Mouse (Mus musculus) embryonic facial prominence, embryonic 13.5 days (tissue): ENCODE measurements at regions not wholly inside any gene's neighbourhood (a gene's known extent, or its start where the extent isn't known, plus 50 kb on each side); places are given as distances from the start of the nearest gene placed in this dataset.

Experiments
- ATAC-seq: fragments of 200-750 bp; cut with Nextera tagmentation; 2 replicates; pipeline ENCODE4 v1.8.0; 2017; ENCODE audit warnings: low read depth; ENCODE audit not compliant: insufficient number of reproducible peaks, insufficient read depth, low FRiP score, low TSS enrichment
- H3K27ac ChIP-seq: fragments of 300-500 bp; sonication (generic); 2 replicates; pipeline ENCODE4 v1.5.1; 2015; ENCODE audit warnings: moderate library complexity, mild to moderate bottlenecking, inconsistent platforms
- H3K27me3 ChIP-seq: fragments of 300-500 bp; sonication (generic); 2 replicates; pipeline ENCODE4 v1.6.1; 2015; ENCODE audit warnings: mild to moderate bottlenecking, inconsistent platforms
- H3K36me3 ChIP-seq: fragments of 300-500 bp; sonication (generic); 2 replicates; pipeline ENCODE4 v1.6.1; 2015; ENCODE audit warnings: mild to moderate bottlenecking, inconsistent platforms
- H3K4me1 ChIP-seq: fragments of 300-500 bp; sonication (generic); 2 replicates; pipeline ENCODE4 v1.6.1; 2015; ENCODE audit warnings: inconsistent platforms
- H3K4me2 ChIP-seq: fragments of 300-500 bp; sonication (generic); 2 replicates; pipeline ENCODE4 v1.6.1; 2015; ENCODE audit warnings: moderate library complexity, mild to moderate bottlenecking, inconsistent platforms
- H3K4me3 ChIP-seq: fragments of 300-500 bp; sonication (generic); 2 replicates; pipeline ENCODE4 v1.5.1; 2015; ENCODE audit warnings: mild to moderate bottlenecking, inconsistent platforms
- H3K9ac ChIP-seq: fragments of 300-500 bp; sonication (generic); 2 replicates; pipeline ENCODE4 v1.6.1; 2015; ENCODE audit warnings: mild to moderate bottlenecking, inconsistent platforms
- H3K9me3 ChIP-seq: fragments of 300-500 bp; sonication (generic); 2 replicates; pipeline ENCODE4 v1.6.1; 2016; ENCODE audit warnings: inconsistent platforms
- WGBS: fragments of 180-500 bp; shearing (Covaris S2); methylation state at CpG from one replicate; pipeline ENCODE4 v1.1.7; 2015; ENCODE audit warnings: mixed read lengths; 5-methylcytosine and 5-hydroxymethylcytosine counted together

DNA sequence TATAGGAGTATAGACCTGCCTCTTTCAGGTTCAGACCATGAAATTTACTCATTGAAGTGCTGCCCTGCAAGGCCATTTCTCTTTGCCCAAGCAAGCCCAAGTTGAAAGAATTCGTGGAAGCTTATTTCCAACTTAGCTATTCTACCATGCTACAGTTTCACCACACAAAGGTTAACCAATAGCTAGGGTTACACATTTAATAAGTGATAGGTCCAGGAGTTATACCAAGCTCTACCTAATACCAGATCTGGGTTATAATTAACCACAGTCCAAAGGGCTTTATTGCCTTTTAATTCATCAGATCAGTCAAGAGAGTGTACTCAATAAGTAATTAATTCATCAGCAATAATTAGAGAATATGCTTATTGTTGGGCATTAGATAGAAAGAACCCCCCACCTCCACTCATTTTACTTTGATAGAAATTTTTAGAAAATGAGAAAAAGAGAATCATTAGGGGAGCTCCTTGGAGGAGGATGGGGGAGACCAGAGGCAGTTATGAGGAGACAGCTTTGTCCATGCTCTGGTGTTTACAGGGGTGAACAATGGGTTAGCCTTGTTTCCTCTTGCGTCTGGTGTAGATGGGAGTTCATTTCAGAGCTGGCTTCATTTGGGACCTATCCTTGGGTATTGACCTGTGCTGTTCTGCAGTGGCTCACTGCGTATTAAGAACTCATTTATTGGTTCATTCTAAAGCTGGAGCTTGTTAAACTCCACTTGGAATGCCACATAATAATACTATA lies 177.8 kb upstream of the Tet2 start:
- no peaks in the 10 kb centered on the region for H3K36me3 ChIP-seq
- H3K27ac ChIP-seq = no peak overlapping the region
- H3K27me3 ChIP-seq = no peaks in the 10 kb centered on the region
- no peak for ATAC-seq
- no peaks in the 10 kb centered on the region for H3K4me1 ChIP-seq
- no peak overlapping the region for H3K4me3 ChIP-seq
- no peaks in the 10 kb centered on the region for H3K9me3 ChIP-seq
- no peak overlapping the region for H3K4me2 ChIP-seq
- H3K9ac ChIP-seq = no peak overlapping the region
- WGBS = 81% methylated on average over 3 of the region's 3 CpGs

DNA sequence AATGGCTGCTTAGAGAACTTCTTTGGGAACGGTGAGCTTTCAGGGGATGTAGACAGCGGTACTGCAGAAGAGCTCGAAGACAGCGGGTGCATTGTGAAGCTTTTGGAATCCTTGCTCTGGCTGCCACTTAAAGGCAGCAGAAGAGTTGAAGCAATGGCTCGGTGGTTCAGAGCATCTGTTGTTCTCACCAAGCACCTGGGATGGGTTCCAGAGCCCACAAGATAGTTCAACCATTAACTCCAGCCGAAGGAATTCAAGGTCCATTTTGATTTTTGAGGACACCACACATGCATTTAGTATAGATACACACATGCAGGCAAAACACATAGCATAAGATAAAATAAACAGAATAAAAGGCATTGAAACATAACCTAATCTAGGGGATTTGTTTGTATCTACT lies 181.9 kb upstream of the Tet2 start:
- no peaks in the 10 kb centered on the region for H3K27me3 ChIP-seq
- 85% methylated on average over 6 of the region's 6 CpGs for WGBS
- no peak overlapping the region for H3K4me3 ChIP-seq
- no peaks in the 10 kb centered on the region for H3K4me1 ChIP-seq
- H3K9me3 ChIP-seq = no peaks in the 10 kb centered on the region
- no peak overlapping the region for H3K27ac ChIP-seq
- H3K9ac ChIP-seq = no peak overlapping the region
- no peaks in the 10 kb centered on the region for H3K36me3 ChIP-seq
- no peak for ATAC-seq
- no peak overlapping the region for H3K4me2 ChIP-seq

DNA sequence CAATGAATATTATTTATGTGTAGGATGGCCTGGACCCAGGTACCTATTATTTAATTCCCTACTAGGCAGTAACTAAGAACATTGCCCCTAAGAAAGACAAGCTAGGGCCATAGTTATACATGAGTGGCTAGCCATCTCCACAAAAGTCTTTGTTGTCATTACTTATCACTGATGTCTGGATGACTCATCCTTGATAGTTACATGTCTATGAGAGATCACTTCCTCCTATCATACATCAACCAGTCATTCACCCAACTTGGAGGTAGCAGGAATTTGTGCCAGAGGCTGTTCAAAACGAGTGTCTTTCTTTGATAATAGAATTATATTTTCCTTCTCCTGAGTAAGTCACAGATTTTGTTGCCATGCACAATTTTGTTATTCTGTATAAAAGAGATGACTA lies 190.7 kb upstream of the Tet2 start:
- H3K4me2 ChIP-seq = no peak overlapping the region
- ATAC-seq = no peak
- H3K27ac ChIP-seq = no peak overlapping the region
- H3K9ac ChIP-seq = no peak overlapping the region
- WGBS = 63% methylated on average over 1 of the region's 1 CpGs
- H3K4me3 ChIP-seq = no peak overlapping the region
- no peaks in the 10 kb centered on the region for H3K9me3 ChIP-seq
- no peaks in the 10 kb centered on the region for H3K36me3 ChIP-seq
- no peaks in the 10 kb centered on the region for H3K4me1 ChIP-seq
- H3K27me3 ChIP-seq = no peaks in the 10 kb centered on the region

DNA sequence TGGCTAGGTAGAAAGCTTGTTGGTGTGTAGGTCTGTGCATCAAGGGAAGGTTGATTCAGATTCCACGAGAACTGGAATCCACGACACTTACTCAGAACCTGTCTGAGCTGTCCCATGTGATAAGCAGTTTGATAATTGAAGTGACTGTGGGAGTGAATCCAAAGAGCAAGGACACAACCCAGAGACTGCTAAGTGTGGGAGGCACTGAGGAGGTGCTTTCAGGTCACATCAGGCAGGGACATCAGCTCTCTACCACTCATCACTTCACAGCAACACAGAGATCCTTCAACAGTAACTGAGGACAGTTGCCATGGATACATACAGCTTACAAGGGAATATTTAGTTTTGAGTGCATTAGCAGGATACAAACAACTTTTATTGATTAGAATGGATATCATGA lies 194.0 kb upstream of the Tet2 start:
- Histone ChIP-seq H3K9ac (no peak overlapping the region), H3K27ac (no peak overlapping the region), H3K36me3 (no peaks in the 10 kb centered on the region), H3K4me3 (no peak overlapping the region), H3K4me1 (no peaks in the 10 kb centered on the region), H3K27me3 (no peaks in the 10 kb centered on the region), H3K9me3 (no peaks in the 10 kb centered on the region), H3K4me2 (no peak overlapping the region)
- 89% methylated on average over 2 of the region's 2 CpGs for WGBS
- ATAC-seq = no peak

DNA sequence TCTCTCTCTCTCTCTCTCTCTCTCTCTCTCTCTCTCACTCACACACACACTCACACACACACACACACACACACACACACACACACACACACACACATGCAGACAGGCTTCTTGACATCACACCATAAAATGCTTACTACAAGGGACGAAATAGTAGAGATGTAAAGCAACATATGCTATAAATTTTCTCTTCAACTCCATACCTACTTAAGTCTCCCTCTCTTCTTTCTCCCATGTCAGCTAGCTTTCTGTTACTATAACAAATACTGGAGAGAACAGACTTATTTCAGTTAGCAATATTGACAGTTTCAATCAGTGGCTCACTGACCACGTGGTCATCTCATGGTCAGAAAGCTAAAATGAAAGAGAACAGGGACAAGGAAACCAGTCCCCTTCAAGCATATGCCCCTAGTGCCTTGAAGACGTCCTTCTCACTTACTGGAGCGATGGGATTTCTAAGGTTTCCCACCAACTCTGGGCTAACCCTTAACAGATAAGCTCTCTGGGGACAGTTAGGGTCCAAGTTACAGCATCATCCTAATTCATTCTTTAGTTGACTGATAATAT lies 199.7 kb upstream of the Tet2 start:
- Histone ChIP-seq H3K36me3 (no peaks in the 10 kb centered on the region), H3K27me3 (no peaks in the 10 kb centered on the region), H3K9me3 (no peaks in the 10 kb centered on the region), H3K9ac (no peak overlapping the region), H3K4me2 (no peak overlapping the region), H3K27ac (no peak overlapping the region), H3K4me1 (no peaks in the 10 kb centered on the region), H3K4me3 (no peak overlapping the region)
- no peak for ATAC-seq
- 70% methylated on average over 4 of the region's 4 CpGs for WGBS

DNA sequence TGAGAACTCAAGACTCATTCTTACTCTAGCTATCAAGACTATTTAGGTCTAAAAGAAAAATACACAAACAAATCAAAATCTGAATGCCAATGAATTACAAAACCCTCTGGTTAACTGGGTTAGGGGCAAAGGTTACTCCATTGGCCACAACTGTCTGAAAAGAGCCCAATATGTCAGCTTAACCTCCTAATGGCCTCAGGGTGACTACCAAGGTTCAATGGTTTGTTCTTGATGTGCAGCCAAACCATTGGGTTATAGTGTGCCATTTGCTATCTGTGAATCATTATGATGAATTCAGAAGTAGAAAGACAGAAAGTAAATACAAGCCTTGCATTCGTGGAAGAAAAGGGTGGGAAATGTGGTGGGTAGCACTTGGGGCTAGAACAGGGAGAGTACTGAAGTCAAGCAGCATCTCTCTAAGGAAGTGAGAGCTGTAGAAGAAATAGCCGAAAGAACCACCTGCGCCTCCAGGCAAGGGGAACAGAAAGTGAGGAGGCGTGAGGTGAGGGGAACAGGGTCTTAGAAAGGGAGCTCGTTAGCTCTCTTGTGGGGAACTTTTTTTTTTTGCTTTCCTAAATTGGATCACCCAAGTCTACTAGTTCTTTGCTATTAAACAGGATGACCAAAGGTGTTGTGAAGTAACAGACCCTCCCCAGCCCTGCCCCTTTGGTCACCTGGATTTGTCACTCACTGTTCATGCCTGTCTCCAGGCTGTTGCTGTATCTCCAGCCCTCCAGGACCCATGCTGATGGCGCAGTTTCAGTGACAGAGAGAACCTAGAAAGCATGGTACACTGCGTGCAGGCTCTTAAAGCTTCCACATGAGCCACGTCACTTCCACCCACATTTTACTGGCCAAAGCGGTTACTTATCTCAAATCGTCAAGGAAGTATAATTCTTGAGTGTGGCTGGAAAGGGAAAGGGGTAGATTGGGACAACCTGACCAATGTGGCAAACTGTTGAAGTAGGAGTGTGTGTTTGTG lies 204.1 kb upstream of the Tet2 start:
- Histone ChIP-seq H3K4me2 (no peak overlapping the region), H3K36me3 (no peaks in the 10 kb centered on the region), H3K9ac (no peak overlapping the region), H3K27ac (no peak overlapping the region), H3K9me3 (no peaks in the 10 kb centered on the region), H3K27me3 (no peaks in the 10 kb centered on the region), H3K4me1 (peaks cover 16% of the 10 kb centered on the region), H3K4me3 (no peak overlapping the region)
- 83% methylated on average over 10 of the region's 10 CpGs for WGBS
- no peak for ATAC-seq

DNA sequence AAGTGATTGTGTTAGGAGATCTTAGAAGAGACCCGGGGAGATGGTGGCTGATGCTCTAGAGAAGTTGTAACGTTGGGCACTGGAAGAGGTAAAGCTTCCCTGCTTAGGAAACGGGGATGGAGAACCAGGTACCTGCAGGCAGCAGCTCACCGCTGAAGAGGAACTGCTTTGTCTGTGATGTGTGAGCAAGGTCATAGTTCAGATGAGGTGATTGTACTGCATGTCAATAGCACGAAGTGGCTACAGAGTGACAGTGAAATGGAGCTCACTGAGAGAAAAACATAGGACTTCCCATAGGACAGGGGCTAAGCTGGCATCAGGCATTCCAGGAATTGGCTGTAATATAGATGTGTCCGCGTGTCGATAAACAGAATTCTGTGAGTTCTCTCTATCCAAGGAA lies 205.1 kb upstream of the Tet2 start:
- H3K36me3 ChIP-seq = no peaks in the 10 kb centered on the region
- H3K4me1 ChIP-seq = peaks cover 26% of the 10 kb centered on the region
- H3K27ac ChIP-seq = no peak overlapping the region
- no peak overlapping the region for H3K4me3 ChIP-seq
- H3K9ac ChIP-seq = no peak overlapping the region
- no peak overlapping the region for H3K4me2 ChIP-seq
- WGBS = 83% methylated on average over 8 of the region's 8 CpGs
- H3K9me3 ChIP-seq = no peaks in the 10 kb centered on the region
- ATAC-seq = no peak
- no peaks in the 10 kb centered on the region for H3K27me3 ChIP-seq

DNA sequence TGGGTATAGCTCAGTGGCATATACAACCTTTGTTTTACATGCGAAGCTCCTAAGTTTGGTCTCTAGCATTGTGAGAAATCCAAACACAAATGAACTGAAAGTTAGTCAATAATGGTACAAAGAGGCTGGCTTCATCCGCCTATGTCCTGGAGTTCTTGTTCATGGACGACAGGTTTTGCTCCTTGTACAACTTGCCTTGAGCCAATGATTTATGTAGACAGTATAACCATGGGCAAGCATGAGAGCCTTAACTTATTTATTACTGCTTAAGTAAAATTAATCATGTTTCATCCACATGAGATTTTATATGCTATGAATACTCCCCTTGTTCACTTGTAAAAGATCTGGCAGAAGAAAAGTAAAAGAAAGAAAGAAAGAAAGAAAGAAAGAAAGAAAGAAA lies 205.7 kb upstream of the Tet2 start:
- Histone ChIP-seq H3K27me3 (no peaks in the 10 kb centered on the region), H3K4me3 (no peak overlapping the region), H3K27ac (no peak overlapping the region), H3K4me2 (no peak overlapping the region), H3K36me3 (no peaks in the 10 kb centered on the region), H3K9me3 (no peaks in the 10 kb centered on the region), H3K9ac (no peak overlapping the region), H3K4me1 (peaks cover 27% of the 10 kb centered on the region)
- 85% methylated on average over 3 of the region's 3 CpGs for WGBS
- no peak for ATAC-seq

DNA sequence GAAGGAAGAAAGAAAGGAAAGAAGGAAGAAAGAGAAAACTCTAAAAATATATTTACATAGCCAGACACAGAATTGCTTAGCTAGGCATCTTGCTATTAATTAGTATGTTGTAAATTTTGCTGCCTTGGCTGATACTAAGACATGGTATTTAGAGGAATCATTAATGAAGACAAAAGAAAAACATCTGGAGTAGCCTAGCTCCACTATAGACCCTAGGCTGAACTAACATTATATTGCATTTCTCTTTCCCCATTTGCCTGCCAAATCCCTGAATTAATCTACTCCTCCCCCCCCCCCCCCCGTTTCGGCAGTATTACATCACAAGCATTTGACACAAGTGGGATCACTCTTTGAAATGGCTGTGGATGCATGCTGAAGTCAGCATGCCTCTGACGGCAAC lies 206.1 kb upstream of the Tet2 start:
- H3K36me3 ChIP-seq = no peaks in the 10 kb centered on the region
- no peak for ATAC-seq
- no peak overlapping the region for H3K4me3 ChIP-seq
- H3K9me3 ChIP-seq = no peaks in the 10 kb centered on the region
- H3K9ac ChIP-seq = no peak overlapping the region
- peaks cover 27% of the 10 kb centered on the region for H3K4me1 ChIP-seq
- H3K4me2 ChIP-seq = no peak overlapping the region
- H3K27me3 ChIP-seq = no peaks in the 10 kb centered on the region
- 41% methylated on average over 3 of the region's 3 CpGs for whole genome bisulfite sequencing
- H3K27ac ChIP-seq = no peak overlapping the region

DNA sequence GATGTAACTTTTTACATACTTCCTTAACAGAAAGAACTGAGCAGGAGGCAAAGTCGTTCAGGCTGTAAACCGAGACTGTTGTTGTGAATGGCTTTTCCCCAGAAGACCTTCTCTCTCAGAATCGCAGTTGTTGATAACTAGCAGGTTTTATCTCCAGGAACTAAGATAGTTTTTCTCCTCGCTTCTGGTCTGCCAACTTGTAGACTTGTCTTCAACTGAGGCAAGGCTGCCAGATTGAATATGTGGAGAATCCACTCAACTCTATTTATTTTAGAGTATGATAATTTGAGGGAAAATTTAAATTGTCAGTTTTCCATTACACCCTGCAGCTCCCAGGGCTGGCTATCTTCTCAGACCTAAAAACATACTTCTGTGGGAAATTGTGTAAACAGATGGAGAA lies 206.6 kb upstream of the Tet2 start:
- H3K4me2 ChIP-seq = no peak overlapping the region

DNA sequence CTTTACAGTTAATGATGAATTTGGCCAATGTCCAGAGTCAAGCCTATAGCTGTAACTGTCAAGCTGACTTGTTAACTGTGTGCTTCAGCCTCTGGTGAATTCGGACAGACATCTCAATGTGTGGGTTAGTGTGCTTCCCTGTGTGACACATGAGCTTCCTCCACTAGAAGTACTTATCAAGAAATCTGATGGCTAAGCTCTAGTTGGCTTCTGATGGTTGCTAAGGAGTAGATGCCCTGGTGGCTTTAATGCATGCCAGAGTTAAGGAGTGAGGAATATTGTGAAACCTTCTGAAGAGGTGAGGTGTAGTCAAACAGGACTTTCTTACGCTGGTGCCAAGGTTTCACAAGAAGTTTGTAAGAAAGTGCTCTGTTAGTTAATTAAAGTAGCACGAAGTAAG lies 208.1 kb upstream of the Tet2 start:
- H3K36me3 ChIP-seq = no peaks in the 10 kb centered on the region
- peaks cover 29% of the 10 kb centered on the region for H3K4me1 ChIP-seq
- H3K9ac ChIP-seq = no peak overlapping the region
- H3K9me3 ChIP-seq = no peaks in the 10 kb centered on the region
- no peaks in the 10 kb centered on the region for H3K27me3 ChIP-seq
- ATAC-seq = no peak
- no peak overlapping the region for H3K4me2 ChIP-seq
- no peak overlapping the region for H3K4me3 ChIP-seq
- no peak overlapping the region for H3K27ac ChIP-seq
- WGBS = 74% methylated on average over 3 of the region's 3 CpGs

More for the DNA sequence above, 206.6 kb upstream of the Tet2 start:
- no peak for ATAC-seq
- Histone ChIP-seq H3K4me1 (peaks cover 27% of the 10 kb centered on the region), H3K9me3 (no peaks in the 10 kb centered on the region), H3K4me3 (no peak overlapping the region), H3K36me3 (no peaks in the 10 kb centered on the region), H3K27me3 (no peaks in the 10 kb centered on the region), H3K9ac (no peak overlapping the region), H3K27ac (no peak overlapping the region)
- 44% methylated on average over 4 of the region's 4 CpGs for WGBS
